Mouse (Mus musculus): ENCODE measurements around the gene Nfkb1. TPM values are rescaled to one million over a fixed set of nuclear protein-coding genes. Genes with fewer than 3 reads are reported as not detected.

Nfkb1 gene
- polyA plus RNA-seq, 1 experiment from 2014 or later: 18.9 TPM

- H3K27me3 ChIP-seq (ENCODE audit: control insufficient read depth, insufficient read depth, low read length): no peaks in the 10 kb centered on the region
- no peaks in the 10 kb centered on the region for H3K4me1 ChIP-seq (ENCODE audit: control insufficient read depth, insufficient read depth, low read length)
- H3K4me2 ChIP-seq (ENCODE audit: low read depth, low read length): no peak overlapping the region
- no peaks in the 10 kb centered on the region for H3K36me3 ChIP-seq (replicated peaks; ENCODE audit: control insufficient read depth, insufficient read depth, low read depth, low read length)
- H3K9ac ChIP-seq (replicated peaks; ENCODE audit: low read length): no peak overlapping the region
- ATAC-seq (replicated peaks; ENCODE audit: insufficient number of reproducible peaks, low FRiP score, low TSS enrichment, low read depth) (no peak), DNase-seq (ENCODE audit: low spot score) (no peak)
- no peak overlapping the region for H3K4me3 ChIP-seq (ENCODE audit: low read depth, low read length)
- H3K27ac ChIP-seq (replicated peaks; ENCODE audit: low read depth, low read length): no peak overlapping the region
- WGBS: 83% methylated on average over 8 of the region's 8 CpGs
- H3K9me3 ChIP-seq (replicated peaks; ENCODE audit: control insufficient read depth, low read length): no peaks in the 10 kb centered on the region
Observed at GRCm38 (mm10) chr3:135696262-135696661, 4.9 kb upstream of the Nfkb1 start.

DNA sequence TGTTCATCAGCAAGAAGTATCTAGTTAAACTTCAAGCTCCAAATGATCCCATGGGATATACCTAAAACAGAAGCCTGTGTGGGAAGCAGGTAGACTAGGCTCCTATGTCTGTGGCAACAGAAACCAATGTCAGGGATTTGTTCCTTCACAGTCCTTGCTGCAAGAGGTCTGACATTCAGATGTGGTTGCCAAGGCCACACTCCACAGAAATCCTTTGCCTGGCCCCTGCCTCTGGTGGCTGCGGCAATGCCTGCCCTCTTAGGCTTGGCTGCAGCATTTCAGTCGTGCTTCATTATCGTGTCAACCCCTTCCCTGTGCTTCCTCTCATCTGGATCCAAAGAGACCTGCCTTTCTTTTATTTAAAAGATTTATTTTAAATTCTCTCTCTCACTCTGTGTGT is 1.7 kb upstream of the Nfkb1 start:
- DNase-seq (ENCODE audit: low spot score): no peak
- no peak overlapping the region for H3K9ac ChIP-seq (replicated peaks; ENCODE audit: low read length)
- 40% methylated on average over 3 of the region's 3 CpGs for WGBS
- H3K9me3 ChIP-seq (replicated peaks; ENCODE audit: control insufficient read depth, low read length): no peaks in the 10 kb centered on the region
- no peak overlapping the region for H3K27ac ChIP-seq (replicated peaks; ENCODE audit: low read depth, low read length)
- H3K36me3 ChIP-seq (replicated peaks; ENCODE audit: control insufficient read depth, insufficient read depth, low read depth, low read length): no peaks in the 10 kb centered on the region
- no peak overlapping the region for H3K4me3 ChIP-seq (ENCODE audit: low read depth, low read length)
- no peaks in the 10 kb centered on the region for H3K27me3 ChIP-seq (ENCODE audit: control insufficient read depth, insufficient read depth, low read length)
- no peak overlapping the region for H3K4me2 ChIP-seq (ENCODE audit: low read depth, low read length)
- H3K4me1 ChIP-seq (ENCODE audit: control insufficient read depth, insufficient read depth, low read length): no peaks in the 10 kb centered on the region
- ATAC-seq (replicated peaks; ENCODE audit: insufficient number of reproducible peaks, low FRiP score, low TSS enrichment, low read depth): no peak

DNA sequence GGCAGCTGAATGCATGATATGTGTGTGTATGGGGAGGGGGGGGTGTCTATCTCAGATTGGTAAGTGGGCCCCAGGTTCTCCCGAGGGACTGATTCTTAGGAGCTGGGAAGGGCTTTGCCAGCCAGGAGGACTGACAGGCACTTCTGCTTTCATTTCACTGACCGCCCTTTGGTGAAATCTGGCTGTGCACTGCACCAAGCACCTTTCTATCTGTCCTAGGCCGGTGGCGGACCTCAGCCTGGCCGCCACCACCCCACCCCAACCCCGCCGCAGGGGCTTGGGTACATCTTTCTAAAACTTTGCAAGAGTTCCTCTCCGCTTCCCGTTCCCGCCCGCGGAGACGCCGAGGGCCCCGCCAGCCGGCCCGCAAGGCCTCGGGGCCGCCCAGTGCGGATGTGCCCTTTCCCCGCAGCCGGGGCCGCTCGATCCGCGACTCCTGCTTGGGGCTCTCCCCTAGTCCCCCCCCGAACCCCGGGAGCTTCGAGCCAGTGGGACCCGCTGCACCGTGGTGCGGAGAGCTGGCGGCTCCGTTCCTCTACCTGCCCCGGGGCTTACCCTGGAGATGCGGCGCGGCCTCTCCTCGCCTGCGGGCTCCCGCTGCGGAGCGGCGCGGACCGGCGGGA is 668 bp downstream of the Nfkb1 start:
- ATAC-seq (replicated peaks; ENCODE audit: insufficient number of reproducible peaks, low FRiP score, low TSS enrichment, low read depth): peak; percentile 74
- H3K36me3 ChIP-seq (replicated peaks; ENCODE audit: control insufficient read depth, insufficient read depth, low read depth, low read length): no peaks in the 10 kb centered on the region
- H3K4me1 ChIP-seq (ENCODE audit: control insufficient read depth, insufficient read depth, low read length): no peaks in the 10 kb centered on the region
- peak; percentile 59 for DNase-seq (ENCODE audit: low spot score)
- H3K4me2 ChIP-seq (ENCODE audit: low read depth, low read length): peak overlapping the region; percentile 87
- H3K27ac ChIP-seq (replicated peaks; ENCODE audit: low read depth, low read length): peak overlapping the region; percentile 78
- H3K4me3 ChIP-seq (ENCODE audit: low read depth, low read length): peak overlapping the region; percentile 90
- peak overlapping the region; percentile 99 for H3K9ac ChIP-seq (replicated peaks; ENCODE audit: low read length)
- no peaks in the 10 kb centered on the region for H3K27me3 ChIP-seq (ENCODE audit: control insufficient read depth, insufficient read depth, low read length)
- no peaks in the 10 kb centered on the region for H3K9me3 ChIP-seq (replicated peaks; ENCODE audit: control insufficient read depth, low read length)
- under 1% methylated on average over 46 of the region's 47 CpGs for WGBS

- Histone ChIP-seq H3K9me3 (replicated peaks; ENCODE audit: control insufficient read depth, low read length) (no peaks in the 10 kb centered on the region), H3K9ac (replicated peaks; ENCODE audit: low read length) (peak overlapping the region; percentile 99), H3K27me3 (ENCODE audit: control insufficient read depth, insufficient read depth, low read length) (no peaks in the 10 kb centered on the region), H3K36me3 (replicated peaks; ENCODE audit: control insufficient read depth, insufficient read depth, low read depth, low read length) (no peaks in the 10 kb centered on the region), H3K27ac (replicated peaks; ENCODE audit: low read depth, low read length) (no peak overlapping the region; the same call in 1 of the 2 replicates), H3K4me1 (ENCODE audit: control insufficient read depth, insufficient read depth, low read length) (no peaks in the 10 kb centered on the region), H3K4me2 (ENCODE audit: low read depth, low read length) (peak overlapping the region; percentile 87), H3K4me3 (ENCODE audit: low read depth, low read length) (peak overlapping the region; percentile 90)
- DNase-seq (ENCODE audit: low spot score): no peak
- ATAC-seq (replicated peaks; ENCODE audit: insufficient number of reproducible peaks, low FRiP score, low TSS enrichment, low read depth): no peak
- WGBS: 57% methylated on average over 10 of the region's 10 CpGs
Observed at GRCm38 (mm10) chr3:135689773-135690567, 1.4 kb downstream of the Nfkb1 start.

GRCm38 (mm10) chr3:135688970-135689772 is 2.2 kb downstream of the Nfkb1 start:
- no peak overlapping the region for H3K9ac ChIP-seq (replicated peaks; ENCODE audit: low read length)
- ATAC-seq (replicated peaks; ENCODE audit: insufficient number of reproducible peaks, low FRiP score, low TSS enrichment, low read depth) (no peak), DNase-seq (ENCODE audit: low spot score) (no peak)
- H3K27ac ChIP-seq (replicated peaks; ENCODE audit: low read depth, low read length): no peak overlapping the region
- 79% methylated on average over 11 of the region's 11 CpGs for WGBS
- H3K4me1 ChIP-seq (ENCODE audit: control insufficient read depth, insufficient read depth, low read length): no peaks in the 10 kb centered on the region
- no peaks in the 10 kb centered on the region for H3K36me3 ChIP-seq (replicated peaks; ENCODE audit: control insufficient read depth, insufficient read depth, low read depth, low read length)
- no peak overlapping the region for H3K4me2 ChIP-seq (ENCODE audit: low read depth, low read length)
- no peak overlapping the region for H3K4me3 ChIP-seq (ENCODE audit: low read depth, low read length)
- H3K9me3 ChIP-seq (replicated peaks; ENCODE audit: control insufficient read depth, low read length): no peaks in the 10 kb centered on the region
- no peaks in the 10 kb centered on the region for H3K27me3 ChIP-seq (ENCODE audit: control insufficient read depth, insufficient read depth, low read length)

DNA sequence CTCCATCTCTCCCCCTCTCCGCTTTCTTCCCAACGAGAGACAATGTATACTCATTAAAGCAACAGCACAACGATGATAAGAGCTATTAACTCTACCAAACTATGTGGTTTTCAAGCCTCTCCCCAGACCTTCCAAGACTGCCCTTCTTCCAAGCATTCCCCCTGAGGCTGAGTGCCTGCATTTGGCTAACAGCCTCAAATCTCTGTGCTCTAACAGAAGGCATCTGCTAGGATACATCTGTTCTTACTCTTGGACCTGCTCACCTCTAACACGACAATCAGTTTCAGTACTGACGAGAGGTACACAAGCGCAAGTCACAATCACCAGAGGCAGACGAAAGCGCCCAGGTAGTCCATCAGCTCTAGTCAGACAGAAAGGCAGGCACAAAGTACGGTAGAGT is 3.4 kb downstream of the Nfkb1 start:
- DNase-seq (ENCODE audit: low spot score) (no peak), ATAC-seq (replicated peaks; ENCODE audit: insufficient number of reproducible peaks, low FRiP score, low TSS enrichment, low read depth) (no peak)
- WGBS: 66% methylated on average over 9 of the region's 9 CpGs
- no peaks in the 10 kb centered on the region for H3K4me1 ChIP-seq (ENCODE audit: control insufficient read depth, insufficient read depth, low read length)
- H3K27me3 ChIP-seq (ENCODE audit: control insufficient read depth, insufficient read depth, low read length): no peaks in the 10 kb centered on the region
- no peak overlapping the region for H3K27ac ChIP-seq (replicated peaks; ENCODE audit: low read depth, low read length)
- H3K4me3 ChIP-seq (ENCODE audit: low read depth, low read length): no peak overlapping the region
- H3K9me3 ChIP-seq (replicated peaks; ENCODE audit: control insufficient read depth, low read length): no peaks in the 10 kb centered on the region
- H3K9ac ChIP-seq (replicated peaks; ENCODE audit: low read length): no peak overlapping the region
- H3K4me2 ChIP-seq (ENCODE audit: low read depth, low read length): no peak overlapping the region
- no peaks in the 10 kb centered on the region for H3K36me3 ChIP-seq (replicated peaks; ENCODE audit: control insufficient read depth, insufficient read depth, low read depth, low read length)

DNA sequence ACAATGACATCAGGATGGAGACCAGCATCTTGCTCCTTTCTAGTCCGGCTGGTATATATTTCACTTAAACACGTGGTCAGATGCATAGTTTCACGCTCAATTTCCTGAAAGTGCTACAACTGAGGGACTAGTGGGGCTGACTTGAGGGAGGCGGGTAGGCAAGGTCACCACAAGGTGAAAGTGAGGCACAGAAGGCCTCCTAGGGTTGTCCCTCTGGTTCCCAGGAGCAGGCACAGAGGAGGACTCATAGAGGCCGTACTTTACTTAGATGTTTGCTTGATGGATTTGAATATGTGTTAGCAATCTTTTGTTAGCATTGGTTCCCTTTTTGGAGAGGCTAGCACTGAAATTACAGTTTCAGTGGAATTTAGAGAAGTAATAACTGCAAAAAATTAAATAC is 4.9 kb downstream of the Nfkb1 start:
- no peaks in the 10 kb centered on the region for H3K36me3 ChIP-seq (replicated peaks; ENCODE audit: control insufficient read depth, insufficient read depth, low read depth, low read length)
- ATAC-seq (replicated peaks; ENCODE audit: insufficient number of reproducible peaks, low FRiP score, low TSS enrichment, low read depth) (no peak), DNase-seq (ENCODE audit: low spot score) (peak; percentile 62)
- H3K4me3 ChIP-seq (ENCODE audit: low read depth, low read length): no peak overlapping the region
- H3K4me1 ChIP-seq (ENCODE audit: control insufficient read depth, insufficient read depth, low read length): no peaks in the 10 kb centered on the region
- WGBS: 41% methylated on average over 5 of the region's 5 CpGs
- no peak overlapping the region for H3K9ac ChIP-seq (replicated peaks; ENCODE audit: low read length)
- H3K9me3 ChIP-seq (replicated peaks; ENCODE audit: control insufficient read depth, low read length): no peaks in the 10 kb centered on the region
- H3K4me2 ChIP-seq (ENCODE audit: low read depth, low read length): no peak overlapping the region
- H3K27me3 ChIP-seq (ENCODE audit: control insufficient read depth, insufficient read depth, low read length): no peaks in the 10 kb centered on the region
- H3K27ac ChIP-seq (replicated peaks; ENCODE audit: low read depth, low read length): no peak overlapping the region

- H3K4me1 ChIP-seq (ENCODE audit: control insufficient read depth, insufficient read depth, low read length): no peaks in the 10 kb centered on the region
- ATAC-seq (replicated peaks; ENCODE audit: insufficient number of reproducible peaks, low FRiP score, low TSS enrichment, low read depth) (no peak), DNase-seq (ENCODE audit: low spot score) (no peak)
- H3K27ac ChIP-seq (replicated peaks; ENCODE audit: low read depth, low read length): no peak overlapping the region
- 74% methylated on average over 6 of the region's 6 CpGs for WGBS
- H3K9ac ChIP-seq (replicated peaks; ENCODE audit: low read length): no peak overlapping the region
- no peaks in the 10 kb centered on the region for H3K36me3 ChIP-seq (replicated peaks; ENCODE audit: control insufficient read depth, insufficient read depth, low read depth, low read length)
- H3K4me3 ChIP-seq (ENCODE audit: low read depth, low read length): no peak overlapping the region
- no peak overlapping the region for H3K4me2 ChIP-seq (ENCODE audit: low read depth, low read length)
- H3K9me3 ChIP-seq (replicated peaks; ENCODE audit: control insufficient read depth, low read length): no peaks in the 10 kb centered on the region
- no peaks in the 10 kb centered on the region for H3K27me3 ChIP-seq (ENCODE audit: control insufficient read depth, insufficient read depth, low read length)
Observed at GRCm38 (mm10) chr3:135683275-135683674, 8.1 kb downstream of the Nfkb1 start.

Data from embryonic facial prominence, embryonic 11.5 days (tissue).